Mouse (Mus musculus): ENCODE results near the gene Zcchc8.
"Not testable (repeated sequence)": the region's sequence is repeated elsewhere in the genome, so short reads cannot be mapped to it uniquely, and the experiment has no call there.

Zcchc8 gene

GRCm38 (mm10) chr5:123720328-123721311, at the start of gene Zcchc8:
TSS of gene Zcchc8 (minus strand) at chr5:123721100.
- CTCF ChIA-PET, result interaction anchor here (0.6 kb wide), 1 partner anchor 283 kb away, joined by 4 read pairs; no protein-coding TSS in a partner anchor

GRCm38 (mm10) chr5:123766455-123766854, 45.6 kb upstream of the Zcchc8 start:
- CTCF ChIA-PET, result not testable (repeated sequence)

- CTCF ChIA-PET, result no interaction called here
Measured at GRCm38 (mm10) chr5:123765506-123765905, 44.6 kb upstream of the Zcchc8 start.

- CTCF ChIA-PET, result interaction anchor here (0.6 to 0.8 kb wide), 3 partner anchors 18 to 735 kb away, joined by 3 to 6 read pairs (median 4); no protein-coding TSS in a partner anchor
Measured at GRCm38 (mm10) chr5:123749065-123750064, 28.5 kb upstream of the Zcchc8 start, which contains the start of the genes Rsrc2 and Kntc1. TSS of gene Rsrc2 (minus strand) at chr5:123749414. TSS of gene Kntc1 (plus strand) at chr5:123749716.

DNA sequence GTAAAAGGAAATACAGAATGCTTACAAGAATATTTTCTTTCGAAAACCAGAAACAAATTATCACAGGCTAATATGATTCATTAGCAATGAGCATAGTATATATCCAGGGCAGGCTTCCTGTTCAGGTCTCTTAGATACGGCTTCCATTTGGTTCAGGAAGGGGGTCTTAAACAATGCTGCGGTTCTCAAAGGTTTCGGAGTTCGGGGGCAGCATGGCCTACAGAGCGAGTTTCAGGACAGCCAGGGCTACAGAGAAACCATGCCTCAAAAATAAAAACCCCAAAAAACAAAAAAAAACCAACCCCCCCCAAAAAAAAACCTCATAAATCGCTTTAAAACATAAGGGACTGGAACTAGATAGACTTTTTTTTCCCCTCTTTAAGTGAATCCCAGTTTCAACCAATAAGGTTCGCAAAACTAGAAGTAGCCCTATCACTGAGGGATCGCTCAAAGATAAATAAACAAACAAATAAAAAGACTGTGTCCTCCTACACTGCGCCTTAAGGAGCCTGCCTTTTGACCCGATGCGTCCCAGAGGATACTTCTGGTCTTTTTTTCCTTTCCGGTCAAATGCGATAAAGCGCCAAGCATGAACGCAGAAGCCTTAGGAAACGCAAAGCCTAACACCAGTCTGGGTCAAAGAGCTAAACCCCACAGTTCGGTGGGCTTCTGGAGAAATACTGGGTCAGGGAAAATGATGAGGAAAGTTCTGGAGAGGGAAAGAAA, 27.6 kb upstream of the Zcchc8 start:
- CTCF ChIA-PET, result interaction anchor here (0.6 to 0.9 kb wide), 4 partner anchors 17 to 736 kb away, joined by 3 to 6 read pairs (median 4); no protein-coding TSS in a partner anchor

DNA sequence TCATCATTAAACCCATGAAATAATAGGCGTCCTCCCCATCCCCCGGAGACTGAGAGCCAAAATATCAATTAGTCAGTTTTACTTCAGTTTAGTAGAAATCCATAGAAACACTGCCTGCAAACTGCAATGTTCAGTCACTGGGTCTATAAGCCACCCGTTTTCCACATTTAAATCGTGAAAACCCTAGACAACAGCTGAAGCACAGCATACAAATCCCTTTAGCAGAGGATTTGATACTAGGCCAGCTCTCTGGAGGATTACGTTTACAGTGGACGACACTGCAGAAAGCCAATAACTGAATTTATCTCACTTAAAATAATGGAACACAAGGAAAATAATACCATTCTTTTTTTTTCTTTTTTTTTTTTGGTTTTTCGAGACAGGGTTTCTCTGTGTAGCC, 26.7 kb upstream of the Zcchc8 start:
- CTCF ChIA-PET, result interaction anchor here (0.7 to 0.9 kb wide), 2 partner anchors 40 to 176 kb away, joined by 3 to 4 read pairs; no protein-coding TSS in a partner anchor

DNA sequence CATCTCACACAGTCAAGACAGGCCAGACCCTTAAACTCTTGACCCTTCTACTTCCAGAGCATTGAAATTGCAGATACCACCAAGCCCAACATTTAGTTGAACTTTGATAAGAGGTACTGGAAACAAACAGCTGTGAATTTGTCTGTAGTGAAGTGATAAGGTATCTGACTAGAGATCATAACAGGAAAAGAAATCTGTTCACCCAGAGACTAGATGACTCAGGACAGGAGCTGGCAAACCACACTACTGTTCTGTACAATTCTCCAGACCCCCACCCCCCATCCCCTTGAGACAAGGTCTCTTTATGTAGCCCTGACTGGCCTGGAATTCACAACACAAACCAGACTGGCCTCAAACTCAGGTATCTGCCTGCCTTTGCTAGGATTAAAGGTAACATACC, 25.4 kb upstream of the Zcchc8 start:
- CTCF ChIA-PET, result no interaction called here

DNA sequence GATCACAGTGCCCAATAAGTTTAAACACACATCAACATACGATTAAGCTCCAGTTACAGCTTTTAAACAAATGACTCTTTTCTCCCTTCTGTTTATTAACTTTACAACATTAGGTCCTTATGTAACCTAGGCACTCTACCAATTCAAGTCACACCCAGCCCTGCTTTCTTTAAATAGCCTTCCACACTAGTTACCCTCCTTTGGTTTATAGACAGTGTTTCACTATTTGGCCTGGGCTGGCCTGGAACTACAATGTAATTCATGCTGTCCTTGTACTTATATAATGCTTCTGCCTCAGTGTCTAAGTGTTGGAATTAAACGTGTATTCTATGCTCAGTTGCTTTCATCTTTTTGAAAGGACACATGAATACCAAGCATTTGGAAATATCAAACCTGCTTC, 23.5 kb upstream of the Zcchc8 start:
- CTCF ChIA-PET, result no interaction called here

GRCm38 (mm10) chr5:123730981-123731380, 10.1 kb upstream of the Zcchc8 start:
- CTCF ChIA-PET, result no interaction called here

DNA sequence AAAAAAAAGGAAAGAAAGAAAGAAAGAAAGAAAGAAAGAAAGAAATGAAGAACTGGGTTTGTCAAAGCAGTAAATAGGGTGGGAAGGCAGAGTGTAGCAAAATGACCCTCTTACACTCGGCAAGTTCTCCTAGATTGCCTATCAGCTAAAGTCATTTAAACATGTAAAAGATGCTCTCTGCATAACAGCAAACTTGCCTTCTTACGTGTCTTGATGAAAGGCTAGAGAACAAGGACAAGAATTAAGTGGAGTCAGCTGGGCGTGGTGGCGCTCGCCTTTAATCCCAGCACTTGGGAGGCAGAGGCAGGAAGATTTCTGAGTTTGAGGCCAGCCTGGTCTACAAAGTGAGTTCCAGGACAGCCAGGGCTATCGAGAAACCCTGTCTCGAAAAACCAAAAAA, 2.9 kb upstream of the Zcchc8 start:
- CTCF ChIA-PET, result not testable (repeated sequence)

DNA sequence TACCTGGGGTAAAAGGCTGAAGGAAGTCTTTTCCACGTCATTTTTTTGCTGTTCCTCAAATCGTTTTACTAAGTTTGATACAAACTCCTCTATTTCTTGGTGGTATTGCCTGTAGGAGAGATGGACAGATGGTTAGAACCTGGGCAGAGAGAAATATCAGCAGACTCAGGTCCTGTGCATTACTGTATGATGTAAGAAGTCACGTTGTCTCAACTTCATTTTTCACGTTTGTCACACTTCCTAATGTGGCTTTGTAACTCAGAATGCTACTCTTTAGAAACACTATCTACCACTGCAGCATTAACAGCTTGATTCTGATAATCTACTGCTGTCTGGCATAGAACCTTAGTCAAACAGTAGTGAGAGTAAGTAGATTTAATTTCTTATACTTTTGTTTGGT, 6.3 kb downstream of the Zcchc8 start:
- CTCF ChIA-PET, result no interaction called here

DNA sequence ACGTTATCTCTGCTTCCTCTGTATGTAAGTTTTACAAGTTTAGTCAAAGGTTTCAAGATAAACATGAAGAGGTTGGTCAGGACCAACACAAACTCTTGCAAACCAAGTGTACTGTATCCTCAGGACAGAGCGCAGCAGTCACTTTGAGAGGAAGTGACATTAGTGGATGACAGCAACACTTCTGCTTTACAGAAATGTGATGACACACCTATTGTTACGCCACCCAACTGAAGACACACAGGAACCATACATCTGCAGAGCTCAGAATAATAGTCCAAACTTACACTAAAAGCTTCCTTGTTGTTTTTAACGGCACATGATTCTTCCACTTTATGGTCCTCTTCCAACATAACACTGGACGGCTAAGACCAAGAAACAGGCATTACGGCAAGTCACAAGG, 7.1 kb downstream of the Zcchc8 start:
- CTCF ChIA-PET, result no interaction called here

DNA sequence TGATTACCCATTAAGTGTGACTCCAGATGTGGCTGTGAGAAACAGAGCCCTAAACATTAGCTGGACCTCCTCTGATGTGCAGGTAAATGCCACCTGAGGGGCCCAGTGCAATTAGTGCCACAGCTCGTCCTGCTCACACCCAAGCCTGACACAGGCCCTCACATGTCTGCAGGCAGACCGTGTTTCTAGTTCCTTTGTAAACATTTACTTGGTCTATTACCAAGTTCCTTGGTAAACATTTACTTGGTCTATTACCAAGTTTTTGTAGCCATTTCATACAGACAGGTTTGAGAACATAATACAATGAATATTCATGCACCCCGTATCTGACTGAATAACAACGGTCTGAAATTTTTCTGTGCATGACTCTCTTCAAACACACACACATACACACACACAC, 11.3 kb downstream of the Zcchc8 start:
- CTCF ChIA-PET, result no interaction called here

DNA sequence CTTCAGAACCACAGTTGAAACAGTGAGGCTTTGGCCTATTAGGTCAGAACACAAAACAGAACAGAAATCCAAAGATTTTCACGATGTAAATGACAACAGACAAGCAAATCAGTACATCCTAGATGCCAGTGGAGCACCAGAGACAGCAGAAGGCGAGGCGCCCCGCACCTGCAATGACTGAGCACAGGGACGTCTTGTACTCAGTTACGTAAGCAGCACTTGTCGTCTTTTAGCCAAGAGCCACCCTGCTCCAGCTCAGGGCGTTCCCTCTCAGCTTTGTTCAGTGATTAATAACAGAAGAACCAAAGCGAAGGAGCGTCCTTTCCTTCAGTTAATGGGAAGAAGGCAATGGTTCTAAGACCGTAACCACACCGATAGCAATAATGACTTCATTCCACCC, 12.3 kb downstream of the Zcchc8 start:
- CTCF ChIA-PET, result no interaction called here

- CTCF ChIA-PET, result no interaction called here
Measured at GRCm38 (mm10) chr5:123700625-123701024, 20.3 kb downstream of the Zcchc8 start.

DNA sequence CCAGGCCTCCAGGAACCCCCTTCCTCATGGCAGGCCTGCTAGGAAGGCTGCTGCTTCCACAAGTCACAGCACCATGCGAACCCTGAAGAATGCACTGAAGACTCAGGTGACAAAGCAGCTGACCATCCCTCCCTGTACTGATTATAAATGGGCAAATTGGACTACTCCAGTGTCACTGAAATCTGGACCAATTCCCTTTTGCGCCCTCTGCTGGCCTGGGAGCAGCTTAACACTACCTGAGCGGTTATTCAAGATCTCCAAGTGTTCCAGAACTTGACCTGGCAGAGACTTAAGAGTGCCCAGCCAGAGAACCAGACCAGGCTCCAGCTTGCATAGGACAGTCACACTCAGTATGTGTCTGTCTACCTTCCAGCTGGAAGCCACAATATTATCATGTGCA, 21.7 kb downstream of the Zcchc8 start:
- CTCF ChIA-PET, result interaction anchor here (0.6 kb wide), 1 partner anchor 27 kb away, joined by 9 read pairs; no protein-coding TSS in a partner anchor

DNA sequence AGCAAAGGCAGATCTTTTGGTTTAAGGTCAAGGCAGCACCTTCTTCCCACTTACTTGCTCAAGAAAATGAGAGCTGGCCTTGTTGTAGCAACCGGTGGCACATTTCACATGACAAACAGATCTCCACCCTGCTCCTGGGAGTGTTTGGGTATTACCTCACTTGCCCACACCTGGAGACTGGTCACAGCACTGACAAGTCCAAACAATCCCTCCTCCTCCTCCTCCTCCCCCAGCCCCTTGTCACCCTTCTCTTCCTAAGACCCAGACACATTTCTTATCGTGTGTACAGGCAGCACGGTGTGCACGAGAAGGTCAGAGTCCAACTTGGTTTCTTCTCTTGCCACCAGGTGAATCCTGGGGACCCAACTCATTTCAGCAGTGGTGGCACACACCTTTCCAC, 23.9 kb downstream of the Zcchc8 start:
- CTCF ChIA-PET, result interaction anchor here (0.7 kb wide), 1 partner anchor 70 kb away, joined by 4 read pairs; no protein-coding TSS in a partner anchor

- CTCF ChIA-PET, result no interaction called here
Measured at GRCm38 (mm10) chr5:123696244-123696643, 24.7 kb downstream of the Zcchc8 start.

DNA sequence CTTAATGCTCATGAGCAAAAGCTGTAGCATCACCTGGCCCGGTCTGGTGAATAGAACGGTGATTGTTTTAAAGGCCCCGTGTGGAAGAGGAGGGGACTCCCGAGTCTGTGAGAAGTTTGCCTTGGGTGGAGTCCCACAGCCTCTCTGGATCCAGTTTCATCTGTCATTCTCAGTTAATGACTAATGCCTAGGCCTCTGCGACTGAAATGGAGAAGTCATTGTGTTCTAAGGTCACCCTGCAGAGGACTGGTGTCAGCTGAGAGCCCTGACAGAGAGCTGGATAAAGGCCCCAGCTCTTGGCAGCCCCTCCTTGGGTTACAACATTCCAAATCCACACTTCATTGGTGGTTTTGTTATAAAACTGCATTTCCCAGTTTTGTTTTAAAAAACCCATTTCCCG, 26.4 kb downstream of the Zcchc8 start:
- CTCF ChIA-PET, result no interaction called here

- CTCF ChIA-PET, result interaction anchor here (0.5 to 0.7 kb wide), 3 partner anchors 13 to 1192 kb away, joined by 3 to 9 read pairs (median 4); no protein-coding TSS in a partner anchor
Measured at GRCm38 (mm10) chr5:123684221-123685144, 36.4 kb downstream of the Zcchc8 start, which contains the start of gene Clip1. TSS of gene Clip1 (minus strand) at chr5:123684618.

Data from spleen, embryonic (tissue).